Mouse (Mus musculus) cerebellum, adult 2 months (tissue): ENCODE results near the gene Snrnp25.

Experiments used
- CTCF ChIP-seq: fragments of 200-500 bp; IDR thresholded peaks from 2 replicates; pipeline ENCODE4 v1.5.1; 2011; ENCODE audit warnings: low read depth, mild to moderate bottlenecking, control low read depth, low read length, moderate library complexity, borderline replicate concordance; ENCODE audit not compliant: insufficient read depth
- POLR2A ChIP-seq: fragments of 200-500 bp; IDR thresholded peaks from 2 replicates; pipeline ENCODE4 v1.6.1; 2011; ENCODE audit warnings: low read length, control low read depth, borderline replicate concordance; ENCODE audit not compliant: insufficient read depth

DNA sequence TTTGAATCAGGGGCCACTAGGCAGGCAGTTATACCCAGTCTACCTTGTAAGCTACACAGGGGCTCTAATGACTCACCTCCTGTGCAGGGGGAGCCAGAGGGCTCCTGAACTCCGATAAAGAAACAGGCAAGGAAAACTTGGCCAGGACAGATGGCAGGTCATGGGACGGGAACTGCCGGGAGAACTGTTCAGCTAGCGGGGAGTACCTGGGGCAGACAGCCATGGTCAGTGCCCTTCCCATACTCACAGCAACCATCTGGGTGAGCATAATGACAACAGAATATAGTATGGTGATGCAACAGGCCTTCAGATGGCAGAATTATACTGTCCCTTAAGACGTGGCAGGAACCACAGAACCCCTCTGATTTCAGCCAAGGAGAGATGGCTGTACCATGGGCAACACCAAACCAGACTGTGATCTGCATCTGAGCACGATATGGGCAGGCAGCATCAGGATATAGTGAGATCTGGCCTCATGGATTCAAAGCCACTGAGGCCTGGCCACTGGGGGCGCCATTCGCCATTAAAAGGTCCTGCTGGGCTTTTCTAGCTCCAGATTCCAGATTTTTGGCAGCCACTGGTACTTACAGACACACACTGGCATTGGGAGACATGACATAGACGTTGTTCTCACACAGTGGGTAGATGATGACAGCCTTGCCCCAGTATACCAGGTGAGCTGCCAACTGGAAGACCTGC, 31.6 kb downstream of the Snrnp25 start:
- TF ChIP-seq POLR2A: no peak
- TF ChIP-seq CTCF: peak; percentile 48; the same call in 1 of the 2 replicates
